Mouse (Mus musculus): ENCODE measurements at regions not wholly inside any gene's neighbourhood (a gene's known extent, or its start where the extent isn't known, plus 50 kb on each side); places are given as distances from the start of the nearest gene placed in this dataset.

DNA sequence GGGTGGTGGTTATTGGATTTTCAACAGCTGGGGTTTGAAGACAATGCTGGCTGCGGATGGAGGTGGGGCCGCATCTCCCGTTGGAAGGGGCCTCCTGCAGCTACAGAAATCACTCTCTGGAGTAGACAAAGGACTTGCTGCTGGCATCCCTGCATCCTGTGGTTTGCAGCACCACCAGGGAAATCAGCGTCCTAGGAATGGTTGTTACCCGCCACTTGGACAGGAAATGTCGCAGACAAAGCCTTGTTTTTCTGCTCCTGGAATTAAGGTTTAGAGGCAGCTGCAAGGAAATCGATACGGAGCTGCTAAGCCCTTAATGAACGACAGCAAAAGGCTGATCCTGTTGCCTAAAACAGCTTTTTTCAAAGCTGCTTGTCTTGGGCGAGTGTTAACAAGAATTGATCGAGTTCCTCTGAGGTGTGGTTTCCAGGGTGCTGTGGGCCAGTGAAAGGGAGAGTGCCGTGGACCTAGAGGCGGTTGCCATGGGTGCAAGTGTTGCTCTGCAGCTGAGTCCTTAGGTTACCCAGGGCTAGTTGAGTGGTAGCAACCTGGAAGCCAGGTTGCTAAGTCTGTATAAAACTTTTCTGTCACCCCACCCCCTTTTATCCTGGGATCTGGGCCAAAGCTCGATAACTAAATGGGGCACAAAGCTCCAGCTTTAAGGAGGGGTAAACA is 230.6 kb upstream of the Chd6 start:
- DNase-seq: no peak

GRCm38 (mm10) chr2:161338953-161339326 is 230.1 kb upstream of the Chd6 start:
- DNase-seq: no peak

DNA sequence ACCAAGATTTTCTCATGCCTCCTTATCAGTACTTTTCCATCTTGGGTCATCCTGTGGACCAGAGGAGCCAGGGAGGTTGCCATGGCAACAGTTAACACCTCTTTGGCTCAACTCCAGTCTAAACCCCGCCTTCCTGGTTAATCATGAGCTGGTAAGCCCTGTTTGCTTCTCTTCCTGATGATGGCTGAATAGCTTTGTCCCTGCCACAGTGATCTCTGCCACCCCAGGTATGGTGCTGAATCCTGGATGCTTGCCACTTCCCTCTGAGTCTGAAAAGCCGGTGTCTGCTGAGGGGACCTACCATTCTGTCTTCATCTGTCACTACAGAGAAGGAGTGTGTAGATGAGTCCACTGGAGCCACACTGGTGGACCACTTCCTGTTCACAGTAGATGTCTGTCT is 223.8 kb upstream of the Chd6 start:
- peak; percentile 47 for DNase-seq

DNA sequence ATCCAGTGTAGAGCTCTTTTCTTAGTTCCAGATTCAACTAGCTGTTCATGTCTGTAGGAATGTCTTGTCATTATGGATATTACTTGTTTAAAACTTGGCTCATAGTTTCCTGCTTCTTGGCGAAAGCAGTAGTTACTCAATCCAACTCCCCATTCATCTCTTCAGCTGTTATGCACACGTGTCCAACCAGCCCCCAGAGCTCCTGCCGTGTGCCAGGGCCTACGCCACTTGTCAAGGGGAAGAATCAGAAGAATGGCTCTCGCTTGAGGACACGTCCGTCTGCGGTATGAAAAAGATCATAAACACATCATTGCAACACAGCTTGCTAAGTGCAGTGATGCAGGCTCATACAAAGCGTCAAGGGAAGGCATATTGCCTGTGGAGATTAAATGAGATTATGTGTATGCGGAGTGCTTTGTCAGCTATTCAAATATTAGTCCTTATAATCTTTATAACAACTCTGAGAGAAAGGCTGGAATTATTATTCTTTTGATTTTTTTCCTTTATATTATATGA is 223.0 kb upstream of the Chd6 start:
- no peak for DNase-seq

DNA sequence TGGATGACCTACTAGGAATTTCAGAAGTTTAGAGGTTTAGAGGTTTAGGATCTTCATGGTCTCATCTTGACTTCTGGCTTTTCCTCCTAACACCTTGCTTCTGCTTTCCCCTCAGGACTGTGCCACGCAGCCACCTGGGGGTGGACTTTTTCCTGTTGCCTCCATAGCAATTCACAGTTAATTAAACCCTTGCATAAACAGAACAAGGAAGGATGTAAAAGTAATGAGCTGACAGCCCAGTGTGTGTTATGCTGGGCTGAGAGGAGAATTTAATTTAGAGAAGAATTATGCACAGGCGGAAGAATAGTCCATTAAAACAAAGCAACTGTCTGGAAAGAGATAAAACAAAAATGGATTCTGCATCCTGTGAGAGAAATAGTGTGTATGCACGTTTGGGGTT is 193.9 kb upstream of the Chd6 start:
- DNase-seq: no peak

GRCm38 (mm10) chr2:161268861-161269413 is 160.1 kb upstream of the Chd6 start:
- DNase-seq: no peak

DNA sequence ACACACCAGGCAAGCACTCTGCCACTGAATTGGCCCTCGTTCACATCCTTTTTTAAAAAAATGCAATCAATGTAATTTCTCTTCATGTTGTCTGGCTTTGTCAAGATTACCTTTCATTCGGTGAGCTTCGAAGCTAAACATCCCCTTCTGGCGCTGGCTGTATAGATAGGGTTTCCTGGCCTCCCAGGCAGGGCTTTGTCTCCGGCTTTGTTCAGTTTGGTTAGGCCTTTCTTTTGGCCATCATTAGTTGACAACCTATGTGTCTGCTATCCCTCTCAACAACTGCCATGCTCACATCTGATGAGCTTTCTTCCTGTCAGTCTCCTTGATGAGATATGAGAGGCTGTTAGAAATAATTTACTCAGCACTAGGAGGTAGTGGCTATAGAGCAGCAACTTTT is 157.6 kb upstream of the Chd6 start:
- DNase-seq: no peak

- peak; percentile 8 for DNase-seq
These were observed 156.3 kb upstream of the Chd6 start for GRCm38 (mm10) chr2:161265211-161265610.

DNA sequence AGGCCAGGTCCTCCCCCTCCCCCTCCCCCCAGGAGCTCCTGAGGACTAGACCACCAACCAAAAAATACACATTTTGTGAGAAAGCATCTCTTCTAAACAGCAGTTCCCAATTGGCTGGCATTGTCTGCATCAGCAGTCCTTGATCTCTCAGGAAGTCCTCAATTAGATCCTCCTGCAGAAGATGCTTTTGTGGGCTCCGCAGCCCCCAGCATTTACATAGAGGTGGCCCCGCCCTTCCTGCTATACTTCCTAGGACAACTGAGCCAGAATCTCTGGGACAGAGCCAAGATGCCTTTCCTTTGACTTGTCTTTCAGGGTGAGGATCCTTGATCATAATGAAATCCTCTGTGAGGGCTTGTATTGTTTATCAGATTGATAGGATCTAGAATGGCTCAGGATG is 143.9 kb upstream of the Chd6 start:
- no peak for DNase-seq

DNA sequence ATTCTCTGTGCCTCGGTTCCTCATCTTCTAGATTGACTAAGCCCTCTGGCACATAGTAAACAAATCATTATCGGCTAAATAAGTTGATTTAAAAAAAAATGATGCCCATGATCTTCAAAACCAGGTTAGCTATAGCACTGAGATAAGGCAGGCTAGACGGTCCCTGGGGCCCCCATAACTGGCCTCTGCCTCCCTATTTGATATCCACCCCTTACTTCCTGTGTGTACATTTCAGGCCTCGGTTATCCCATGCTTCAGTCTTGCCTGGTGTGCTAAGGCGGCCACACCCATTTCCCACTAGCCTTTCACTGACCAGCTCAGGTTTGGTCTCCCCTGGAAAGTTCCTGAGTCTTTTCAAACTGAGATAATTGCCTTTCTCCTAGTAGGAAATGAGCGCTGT is 132.8 kb upstream of the Chd6 start:
- no peak for DNase-seq

DNA sequence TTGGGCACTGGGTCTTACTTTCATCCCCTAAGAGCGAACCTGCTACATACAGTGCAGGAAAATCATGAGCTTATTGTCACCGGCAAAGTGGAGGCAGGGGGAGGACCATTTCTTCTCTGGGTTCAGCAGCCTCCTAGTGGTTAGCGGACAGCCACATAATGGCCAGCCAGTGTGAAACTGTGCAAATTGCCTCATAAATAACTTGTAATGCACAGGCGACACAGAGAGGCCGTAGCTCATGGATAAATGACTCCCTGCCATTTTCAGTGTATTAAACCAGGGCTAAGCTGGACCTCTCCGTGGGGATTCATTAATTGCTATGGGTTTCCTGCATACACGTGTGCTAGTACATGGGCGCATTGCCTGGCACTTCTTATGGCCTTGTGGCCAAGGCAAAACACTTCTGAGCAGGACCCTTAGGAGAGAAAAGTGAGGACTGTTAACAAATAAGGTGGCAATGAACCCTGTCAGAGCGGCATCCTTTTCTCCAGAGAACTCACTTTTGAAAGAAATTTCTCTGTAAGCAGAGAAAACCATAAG is 128.5 kb upstream of the Chd6 start:
- DNase-seq: no peak

DNA sequence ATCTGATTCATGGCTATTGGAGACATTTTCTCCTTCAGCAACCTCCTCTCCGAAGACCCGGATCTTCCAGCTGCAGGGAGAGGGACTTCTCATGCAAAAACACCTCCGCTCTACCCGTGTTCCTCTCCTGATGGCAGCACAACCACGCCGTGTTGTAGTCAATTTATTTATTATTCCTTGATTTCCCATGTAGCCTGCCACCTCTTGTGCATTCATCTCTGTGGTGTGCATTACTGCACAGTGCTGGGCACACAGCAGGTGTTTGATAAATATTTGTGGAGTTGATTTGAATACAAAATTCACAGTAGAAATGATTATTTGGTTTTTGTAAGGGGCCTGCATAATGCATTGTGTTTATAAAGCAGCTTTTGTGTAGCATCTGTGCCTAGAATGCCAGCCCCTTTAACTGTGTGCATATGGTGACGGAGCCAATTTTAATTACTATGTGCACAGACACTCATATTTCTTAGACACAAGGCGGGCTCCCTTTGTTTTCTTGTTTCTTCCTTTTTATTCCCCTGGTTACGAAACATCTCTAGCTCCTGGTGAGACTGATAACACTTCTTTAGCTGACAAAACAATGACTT is 124.4 kb upstream of the Chd6 start:
- no peak for DNase-seq

DNA sequence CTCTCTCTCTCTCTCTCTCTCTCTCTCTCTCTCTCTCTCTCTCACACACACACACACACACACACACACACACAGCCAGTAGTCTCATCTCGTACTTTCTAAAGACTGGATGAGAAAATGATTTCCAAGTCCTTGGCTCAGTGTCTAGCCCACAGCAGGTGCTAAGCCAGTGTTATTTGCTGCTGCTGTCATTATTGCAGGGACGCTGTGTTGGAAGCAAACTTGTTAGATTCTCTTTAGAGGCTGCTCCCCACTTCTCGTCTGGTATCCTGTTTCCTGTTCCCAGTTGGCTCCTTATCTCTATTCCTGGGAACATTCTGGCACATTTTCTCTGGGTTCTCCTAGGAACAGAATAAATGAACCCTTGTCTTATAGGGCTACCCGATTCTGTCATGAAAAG is 122.5 kb upstream of the Chd6 start:
- DNase-seq: no peak

DNA sequence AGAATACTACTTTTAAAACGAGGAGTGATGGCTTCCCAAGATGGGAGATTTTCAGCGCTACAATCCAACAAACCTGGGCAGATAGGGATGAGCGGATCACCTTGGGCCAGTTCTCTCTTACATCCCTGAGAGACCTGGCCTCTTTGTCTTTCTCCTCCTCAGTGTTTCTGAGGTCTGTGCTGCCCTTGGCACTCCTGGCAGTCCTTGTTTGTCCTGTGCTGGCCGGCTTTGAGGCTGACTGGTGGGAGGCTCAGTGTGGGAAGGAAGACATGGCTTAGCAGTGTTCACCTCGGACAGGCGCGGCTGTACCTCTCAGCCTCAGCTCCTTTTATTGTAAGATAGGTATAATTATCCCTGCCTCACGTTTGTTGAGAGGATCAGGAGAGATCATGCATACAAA is 106.9 kb upstream of the Chd6 start:
- DNase-seq: no peak

- DNase-seq: peak; percentile 88
These were observed 106.0 kb upstream of the Chd6 start for GRCm38 (mm10) chr2:161214681-161215458.

GRCm38 (mm10) chr2:161212322-161212882 is 103.5 kb upstream of the Chd6 start:
- DNase-seq: no peak

GRCm38 (mm10) chr2:161196713-161197372 is 88.0 kb upstream of the Chd6 start:
- no peak for DNase-seq

GRCm38 (mm10) chr2:161187516-161187915 is 78.6 kb upstream of the Chd6 start:
- no peak for DNase-seq

DNA sequence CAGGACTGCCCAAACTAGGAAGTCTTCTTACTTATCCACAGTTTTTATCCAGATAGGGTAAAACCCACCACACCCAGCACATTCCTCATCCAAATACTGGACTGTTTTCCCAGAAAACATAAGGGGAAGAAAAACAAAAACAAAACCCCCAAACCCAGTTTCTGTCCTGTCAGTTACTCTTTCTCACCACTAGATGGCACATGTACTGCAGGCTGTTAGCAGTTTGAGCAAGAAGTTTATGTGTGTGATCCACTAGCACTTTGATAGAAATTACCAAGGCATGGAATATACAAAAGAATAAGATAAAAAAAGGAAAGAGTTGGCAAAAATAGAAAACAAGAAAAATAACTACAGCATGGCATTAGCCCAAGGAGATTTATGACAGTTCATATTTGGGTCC is 76.2 kb upstream of the Chd6 start:
- DNase-seq: no peak

GRCm38 (mm10) chr2:161177355-161178021 is 68.6 kb upstream of the Chd6 start:
- peak; percentile 87 for DNase-seq

DNA sequence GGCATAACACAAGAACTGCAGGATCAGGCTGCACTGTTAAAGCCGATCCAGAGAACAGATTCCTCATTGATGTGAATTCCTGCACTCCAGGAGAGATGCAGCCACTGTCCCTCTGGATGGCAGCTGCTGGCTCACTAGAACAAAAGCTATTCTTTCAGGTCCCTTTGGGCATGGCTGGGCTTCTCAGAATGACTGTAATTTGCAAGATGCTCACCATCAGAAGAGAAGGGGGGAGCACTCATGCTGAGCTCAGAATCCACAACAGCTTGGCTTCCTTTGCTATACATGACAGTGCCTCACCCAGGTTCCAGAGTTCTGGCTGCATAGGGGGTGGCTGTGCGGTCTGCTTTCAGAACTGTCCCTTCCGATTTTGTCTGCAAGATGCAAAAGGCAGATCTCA is 57.8 kb upstream of the Chd6 start:
- DNase-seq: no peak

DNA sequence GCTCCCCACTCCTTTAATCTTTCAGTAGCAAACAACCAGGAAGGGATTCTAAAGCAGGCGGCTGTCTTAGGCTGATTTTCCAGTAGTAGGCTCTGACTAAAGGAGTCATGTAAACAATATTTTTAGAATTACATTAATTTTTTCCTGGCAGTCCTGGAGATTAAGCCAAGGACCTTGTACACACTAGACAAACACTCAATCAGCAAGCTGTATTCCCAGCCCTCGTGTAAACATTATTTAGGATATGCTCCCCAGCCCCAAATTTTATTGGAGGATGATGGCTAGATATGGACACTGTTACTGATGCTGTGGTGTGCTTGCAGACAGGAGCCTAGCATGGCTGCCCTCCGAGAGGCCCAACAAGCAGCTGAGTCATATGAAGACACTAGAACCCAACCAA is 56.6 kb upstream of the Chd6 start:
- no peak for DNase-seq
